Mouse (Mus musculus) thymus, postnatal 14 days (tissue): Measurements from ENCODE around the gene Stx16.

Source experiments
- DNase-seq: peaks from one replicate; pipeline ENCODE4 v3.0.0; 2021

Gene Stx16

DNA sequence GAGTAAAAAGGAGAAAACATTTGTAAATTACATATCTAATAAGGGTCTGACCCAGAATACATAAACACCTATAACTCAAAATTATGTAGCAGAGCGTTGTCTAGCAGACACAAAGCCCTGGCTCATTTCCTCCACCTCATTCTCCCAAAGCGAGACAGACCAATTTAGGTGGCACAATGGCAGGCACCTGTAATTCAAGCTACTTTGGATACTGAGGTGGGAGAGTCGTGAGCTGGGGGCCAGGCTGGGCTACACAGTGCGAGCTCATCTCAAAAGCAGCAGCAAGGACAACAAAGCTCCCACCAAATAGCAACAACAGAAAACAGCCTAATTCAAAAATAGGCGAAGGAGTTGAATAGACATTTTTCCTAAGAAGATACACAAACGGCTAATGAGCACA is 52.8 kb downstream of the Stx16 start:
- DNase-seq, result no peak

DNA sequence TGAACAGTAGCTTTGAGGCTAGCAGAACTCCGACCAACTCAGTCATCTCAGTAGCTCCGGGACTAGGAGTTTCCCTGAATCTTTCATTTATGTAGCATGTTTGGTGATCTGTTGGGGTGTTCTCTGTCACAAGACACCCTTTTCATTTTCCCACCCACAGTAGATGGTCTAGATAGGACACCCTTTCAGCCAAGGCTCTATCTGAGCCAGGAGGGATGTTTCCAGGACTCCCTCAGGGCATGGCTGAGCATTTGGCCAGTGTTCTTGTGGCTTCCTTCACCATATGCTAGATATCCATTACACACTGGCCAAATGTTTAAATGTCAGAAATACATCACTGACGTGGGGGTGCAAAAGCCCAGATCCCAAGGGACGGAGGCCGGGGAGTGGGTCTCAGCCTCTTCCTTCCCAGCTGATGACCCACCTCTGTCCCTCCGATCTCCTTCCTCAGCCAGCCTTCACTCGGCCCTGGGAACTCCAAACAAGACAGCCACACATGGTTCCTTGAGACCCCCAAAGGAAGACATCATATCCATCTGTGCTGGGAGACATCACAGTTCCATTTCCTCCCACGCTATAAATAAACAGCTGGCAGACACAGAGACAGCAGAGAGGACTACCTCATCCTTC is 54.5 kb downstream of the Stx16 start:
- DNase-seq, result no peak

GRCm38 (mm10) chr2:174132413-174132969 is 56.4 kb downstream of the Stx16 start:
- DNase-seq, result no peak
